Mouse (Mus musculus): ENCODE data around the gene Rps6.

GRCm38 (mm10) chr4:86879477-86879876 lies 22.3 kb upstream of the Rps6 start:
- TF ChIP-seq CTCF (IDR thresholded peaks at IDR 0.05; ENCODE audit: low read depth, low read length), result no peak
- no peak for TF ChIP-seq POLR2A (IDR thresholded peaks at IDR 0.05; ENCODE audit: borderline replicate concordance, low read depth, low read length)

All from bone marrow macrophage, adult 2 months (primary cell).